In genomic region chr3:122047402-122047801, GRCm38 (mm10) we compare ENCODE assay signal across 9 mouse cellular contexts. TPM values are rescaled to one million over a fixed set of nuclear protein-coding genes. Genes with fewer than 3 reads are reported as not detected.
DNase-seq lines count a peak whose midpoint lies in the region; ATAC-seq and TF ChIP-seq lines count a peak whose summit lies in the region.
"Had no signal": no experiment of that assay in that cellular context is flagged by ENCODE, and none has a peak within 500 bp of the region (broad histone marks: within the 10 kb centered on the region; RNA-seq: fewer than 3 reads in every experiment).

No protein-coding gene starts in this region.

- DNase-seq in forebrain, embryonic 11.5 days (ENCODE audit: low spot score) = peak; percentile 52
- no peak for DNase-seq in forebrain, postnatal 0 days
- peak; percentile 77 for DNase-seq in kidney, postnatal 0 days (ENCODE audit: low spot score)
- DNase-seq in lung, postnatal 36 days = peak; percentile 64
- no peak for DNase-seq in urinary bladder, postnatal 14 days (ENCODE audit: low spot score)
- no peak for DNase-seq in cerebellum, adult 2 months
- no peak for DNase-seq in testis, postnatal 14 days (ENCODE audit: low spot score)
- DNase-seq: adrenal gland, adult 8-10 months had no signal

- no peak overlapping the region for H3K9ac ChIP-seq in forebrain, embryonic 11.5 days (ENCODE audit: low read length)
- H3K9ac ChIP-seq in forebrain, postnatal 0 days = no peak overlapping the region
- no peak overlapping the region for H3K9ac ChIP-seq in heart, embryonic 12.5 days
- H3K9ac ChIP-seq in kidney, postnatal 0 days (ENCODE audit: low read depth, low read length) = no peak overlapping the region

- ATAC-seq in forebrain, embryonic 11.5 days (replicated peaks; ENCODE audit: low FRiP score) = no peak
- ATAC-seq in forebrain, postnatal 0 days = no peak
- ATAC-seq in heart, embryonic 12.5 days (ENCODE audit: insufficient number of reproducible peaks, low FRiP score) = peak; percentile 72
- ATAC-seq in kidney, postnatal 0 days (replicated peaks; ENCODE audit: low FRiP score, low read depth) = peak; percentile 84

- no peak for TF ChIP-seq CTCF in forebrain, postnatal 0 days (IDR thresholded peaks at IDR 0.05; ENCODE audit: low read depth)
- peak; percentile 27; the same call in 1 of the 2 replicates for TF ChIP-seq CTCF in kidney, postnatal 0 days (IDR thresholded peaks at IDR 0.05; ENCODE audit: low read depth)
- TF ChIP-seq CTCF in cerebellum, adult 2 months (IDR thresholded peaks at IDR 0.05; ENCODE audit: borderline replicate concordance, insufficient read depth, low read depth, low read length) = no peak

- TF ChIP-seq POLR2A in cerebellum, adult 2 months (IDR thresholded peaks at IDR 0.05; ENCODE audit: borderline replicate concordance, insufficient read depth, low read length) = no peak

- no peak overlapping the region for H3K27ac ChIP-seq in forebrain, embryonic 11.5 days (ENCODE audit: low read depth, low read length)
- no peak overlapping the region for H3K27ac ChIP-seq in forebrain, postnatal 0 days (ENCODE audit: low read depth, low read length)
- H3K27ac ChIP-seq in heart, embryonic 12.5 days (ENCODE audit: poor library complexity, severe bottlenecking) = peak overlapping the region; percentile 58
- peak overlapping the region; percentile 37; the same call in 1 of the 2 replicates for H3K27ac ChIP-seq in kidney, postnatal 0 days
- no peak overlapping the region for H3K27ac ChIP-seq in cerebellum, adult 2 months (ENCODE audit: insufficient read depth, low read length)

- H3K36me3 ChIP-seq in forebrain, embryonic 11.5 days (ENCODE audit: control insufficient read depth, insufficient read depth, low read length) = no peaks in the 10 kb centered on the region
- no peaks in the 10 kb centered on the region for H3K36me3 ChIP-seq in forebrain, postnatal 0 days (ENCODE audit: insufficient read depth)
- H3K36me3 ChIP-seq in heart, embryonic 12.5 days = no peaks in the 10 kb centered on the region
- H3K36me3 ChIP-seq in kidney, postnatal 0 days (ENCODE audit: insufficient read depth, low read length) = no peaks in the 10 kb centered on the region

- peaks cover 35% of the 10 kb centered on the region for H3K4me1 ChIP-seq in forebrain, embryonic 11.5 days (replicated peaks; ENCODE audit: control insufficient read depth, insufficient read depth, low read length)
- peaks cover 14% of the 10 kb centered on the region; the same call in 1 of the 2 replicates for H3K4me1 ChIP-seq in forebrain, postnatal 0 days (ENCODE audit: insufficient read depth)
- peaks cover 64% of the 10 kb centered on the region for H3K4me1 ChIP-seq in heart, embryonic 12.5 days (replicated peaks)
- peaks cover 46% of the 10 kb centered on the region for H3K4me1 ChIP-seq in kidney, postnatal 0 days (replicated peaks; ENCODE audit: insufficient read depth, low read length)
- H3K4me1 ChIP-seq in cerebellum, adult 2 months (ENCODE audit: control insufficient read depth, insufficient read depth, low read length) = no peaks in the 10 kb centered on the region; the same call in none of the 2 replicates

- 47% methylated on average over 7 of the region's 7 CpGs for WGBS in forebrain, embryonic 11.5 days
- 48% methylated on average over 7 of the region's 7 CpGs for WGBS in forebrain, postnatal 0 days
- WGBS in heart, embryonic 12.5 days = 26% methylated on average over 7 of the region's 7 CpGs
- 7% methylated on average over 7 of the region's 7 CpGs for WGBS in kidney, postnatal 0 days
- WGBS in cerebellum, adult 2 months = 76% methylated on average over 7 of the region's 7 CpGs

- H3K9me3 ChIP-seq in forebrain, embryonic 11.5 days (ENCODE audit: control insufficient read depth, low read length) = no peaks in the 10 kb centered on the region
- no peaks in the 10 kb centered on the region for H3K9me3 ChIP-seq in forebrain, postnatal 0 days (ENCODE audit: low read length)
- H3K9me3 ChIP-seq in heart, embryonic 12.5 days (replicated peaks) = no peaks in the 10 kb centered on the region
- H3K9me3 ChIP-seq in kidney, postnatal 0 days (replicated peaks; ENCODE audit: low read length) = no peaks in the 10 kb centered on the region

- no peak overlapping the region for H3K4me2 ChIP-seq in forebrain, embryonic 11.5 days (ENCODE audit: low read depth, low read length, severe bottlenecking)
- H3K4me2 ChIP-seq in forebrain, postnatal 0 days (ENCODE audit: low read depth) = no peak overlapping the region
- peak overlapping the region; percentile 4; the same call in 1 of the 2 replicates for H3K4me2 ChIP-seq in heart, embryonic 12.5 days
- peak overlapping the region; percentile 14; the same call in 1 of the 2 replicates for H3K4me2 ChIP-seq in kidney, postnatal 0 days (ENCODE audit: low read length)

- peaks cover 55% of the 10 kb centered on the region for H3K27me3 ChIP-seq in forebrain, embryonic 11.5 days (ENCODE audit: control insufficient read depth, insufficient read depth, low read length)
- H3K27me3 ChIP-seq in forebrain, postnatal 0 days (ENCODE audit: insufficient read depth, low read length) = peaks cover 16% of the 10 kb centered on the region
- H3K27me3 ChIP-seq in heart, embryonic 12.5 days (replicated peaks) = no peaks in the 10 kb centered on the region
- H3K27me3 ChIP-seq in kidney, postnatal 0 days (ENCODE audit: insufficient read depth, low read length) = no peaks in the 10 kb centered on the region
- H3K27me3 ChIP-seq in cerebellum, adult 2 months (ENCODE audit: control insufficient read depth, insufficient read depth, low read length) = no peaks in the 10 kb centered on the region; the same call in 1 of the 2 replicates

- no peak overlapping the region for H3K4me3 ChIP-seq in forebrain, embryonic 11.5 days (ENCODE audit: low read depth, low read length)
- no peak overlapping the region for H3K4me3 ChIP-seq in forebrain, postnatal 0 days (ENCODE audit: low read depth, low read length)
- no peak overlapping the region for H3K4me3 ChIP-seq in heart, embryonic 12.5 days
- no peak overlapping the region for H3K4me3 ChIP-seq in kidney, postnatal 0 days (replicated peaks; ENCODE audit: low read depth, low read length)
- H3K4me3 ChIP-seq in cerebellum, adult 2 months (replicated peaks; ENCODE audit: insufficient read depth, low read depth, low read length) = no peak overlapping the region

RNA-seq across cellular contexts. Expression of gene Abca4, which starts 3.2 kb away (rescaled TPM):
- polyA plus RNA-seq in forebrain, embryonic 11.5 days (2014; fragmentation: Nextera tagmentation; extraction: Ambion mirVana) = 1.5 and 1.8 TPM in 2 replicates
- total RNA-seq in forebrain, postnatal 0 days (2014; rRNA removed) = 3.1 and 4.1 TPM in 2 replicates
- polyA plus RNA-seq in forebrain, postnatal 0 days (2015; fragmentation: Nextera tagmentation; extraction: Ambion mirVana) = 0.94 and 1.1 TPM in 2 replicates
- 3.6 and 4.0 TPM in 2 replicates for polyA plus RNA-seq in heart, embryonic 12.5 days (2016; fragmentation: Nextera tagmentation; extraction: Ambion mirVana)
- polyA plus RNA-seq in kidney, postnatal 0 days (2015; fragmentation: Nextera tagmentation; extraction: Ambion mirVana) = 1.0 and 1.2 TPM in 2 replicates
- 2.3 and 5.0 TPM in 2 replicates for polyA plus RNA-seq in cerebellum, adult 2 months (2012; rRNA removed)

Comparison
In these comparisons a context has a peak if more than half of its experiments do, and no peak if none do; other contexts are left out.
1. DNase-seq: peak in forebrain, embryonic 11.5 days (single experiment), kidney, postnatal 0 days (single experiment) and lung, postnatal 36 days (single experiment); none in forebrain, postnatal 0 days (single experiment), urinary bladder, postnatal 14 days (single experiment), cerebellum, adult 2 months (0 of 2) and testis, postnatal 14 days (single experiment).
2. ATAC-seq: peak in heart, embryonic 12.5 days (single experiment) and kidney, postnatal 0 days (single experiment); none in forebrain, embryonic 11.5 days (single experiment) and forebrain, postnatal 0 days (single experiment).
3. H3K27ac ChIP-seq: peak in heart, embryonic 12.5 days (single experiment) and kidney, postnatal 0 days (single experiment); none in forebrain, embryonic 11.5 days (single experiment), forebrain, postnatal 0 days (single experiment) and cerebellum, adult 2 months (single experiment).
4. H3K4me2 ChIP-seq: peak in heart, embryonic 12.5 days (single experiment) and kidney, postnatal 0 days (single experiment); none in forebrain, embryonic 11.5 days (single experiment) and forebrain, postnatal 0 days (single experiment).